Mouse (Mus musculus) kidney, adult 18-20 months (tissue): ENCODE results near the gene Tubgcp6.
A peak's percentile ranks its signal among the peaks of the same experiment; 100 is the strongest.

Source experiments
- DNase-seq: peaks from one replicate; pipeline ENCODE4 v3.0.0; 2021

Gene Tubgcp6

GRCm38 (mm10) chr15:89122649-89123366, at the start of gene Tubgcp6:
TSS of gene Tubgcp6 (minus strand) at chr15:89123112.
- peak; percentile 98 for DNase-seq

- DNase-seq = no peak
These were observed 49.5 kb upstream of the Tubgcp6 start for GRCm38 (mm10) chr15:89172276-89172935.

- no peak for DNase-seq
These were observed 48.7 kb upstream of the Tubgcp6 start for GRCm38 (mm10) chr15:89171526-89172051.

GRCm38 (mm10) chr15:89170102-89170501, 47.2 kb upstream of the Tubgcp6 start:
- DNase-seq = peak; percentile 72

- peak; percentile 94 for DNase-seq
These were observed 46.5 kb upstream of the Tubgcp6 start for GRCm38 (mm10) chr15:89169431-89169830.

- no peak for DNase-seq
These were observed 46.0 kb upstream of the Tubgcp6 start for GRCm38 (mm10) chr15:89168922-89169321.

- no peak for DNase-seq
These were observed 42.6 kb upstream of the Tubgcp6 start for GRCm38 (mm10) chr15:89165478-89165877.

- DNase-seq = no peak
These were observed 38.5 kb upstream of the Tubgcp6 start for GRCm38 (mm10) chr15:89161397-89161796.

- DNase-seq = no peak
These were observed 35.6 kb upstream of the Tubgcp6 start for GRCm38 (mm10) chr15:89158516-89158915.

GRCm38 (mm10) chr15:89157954-89158353, 35.0 kb upstream of the Tubgcp6 start:
- DNase-seq = peak; percentile 77

GRCm38 (mm10) chr15:89152312-89152711, 29.4 kb upstream of the Tubgcp6 start:
- DNase-seq = no peak

- peak; percentile 40 for DNase-seq
These were observed 27.1 kb upstream of the Tubgcp6 start for GRCm38 (mm10) chr15:89150041-89150390.

- DNase-seq = peak; percentile 41
These were observed 26.5 kb upstream of the Tubgcp6 start, which contains the start of gene Mapk11 for GRCm38 (mm10) chr15:89149271-89150040. TSS of gene Mapk11 (minus strand) at chr15:89149628.

GRCm38 (mm10) chr15:89148496-89149270, 25.8 kb upstream of the Tubgcp6 start:
- DNase-seq = no peak

- DNase-seq = no peak
These were observed 25.0 kb upstream of the Tubgcp6 start for GRCm38 (mm10) chr15:89147895-89148294.

- DNase-seq = no peak
These were observed 24.5 kb upstream of the Tubgcp6 start for GRCm38 (mm10) chr15:89147456-89147855.

GRCm38 (mm10) chr15:89147024-89147423, 24.1 kb upstream of the Tubgcp6 start:
- DNase-seq = peak; percentile 30

GRCm38 (mm10) chr15:89146537-89146936, 23.6 kb upstream of the Tubgcp6 start:
- DNase-seq = peak; percentile 52

GRCm38 (mm10) chr15:89145813-89146350, 23.0 kb upstream of the Tubgcp6 start:
- DNase-seq = no peak

GRCm38 (mm10) chr15:89144965-89145364, 22.1 kb upstream of the Tubgcp6 start:
- no peak for DNase-seq

- no peak for DNase-seq
These were observed 20.2 kb upstream of the Tubgcp6 start for GRCm38 (mm10) chr15:89143134-89143533.

GRCm38 (mm10) chr15:89141905-89142304, 19.0 kb upstream of the Tubgcp6 start:
- peak; percentile 26 for DNase-seq
